Mouse (Mus musculus) frontal cortex, postnatal 36 days (tissue): Measurements from ENCODE around the gene Ppil6.

Experiments used
- DNase-seq, 2 experiments: peaks; one replicate each; pipeline ENCODE4 v3.0.0; 2022; ENCODE audit warnings: low spot score in 2 of 2

The Ppil6 gene

GRCm38 (mm10) chr10:41477278-41478181 lies 12.7 kb upstream of the Ppil6 start:
- peak; percentile 33 to 51 for DNase-seq

GRCm38 (mm10) chr10:41479961-41480360 lies 10.3 kb upstream of the Ppil6 start:
- DNase-seq: no peak

DNA sequence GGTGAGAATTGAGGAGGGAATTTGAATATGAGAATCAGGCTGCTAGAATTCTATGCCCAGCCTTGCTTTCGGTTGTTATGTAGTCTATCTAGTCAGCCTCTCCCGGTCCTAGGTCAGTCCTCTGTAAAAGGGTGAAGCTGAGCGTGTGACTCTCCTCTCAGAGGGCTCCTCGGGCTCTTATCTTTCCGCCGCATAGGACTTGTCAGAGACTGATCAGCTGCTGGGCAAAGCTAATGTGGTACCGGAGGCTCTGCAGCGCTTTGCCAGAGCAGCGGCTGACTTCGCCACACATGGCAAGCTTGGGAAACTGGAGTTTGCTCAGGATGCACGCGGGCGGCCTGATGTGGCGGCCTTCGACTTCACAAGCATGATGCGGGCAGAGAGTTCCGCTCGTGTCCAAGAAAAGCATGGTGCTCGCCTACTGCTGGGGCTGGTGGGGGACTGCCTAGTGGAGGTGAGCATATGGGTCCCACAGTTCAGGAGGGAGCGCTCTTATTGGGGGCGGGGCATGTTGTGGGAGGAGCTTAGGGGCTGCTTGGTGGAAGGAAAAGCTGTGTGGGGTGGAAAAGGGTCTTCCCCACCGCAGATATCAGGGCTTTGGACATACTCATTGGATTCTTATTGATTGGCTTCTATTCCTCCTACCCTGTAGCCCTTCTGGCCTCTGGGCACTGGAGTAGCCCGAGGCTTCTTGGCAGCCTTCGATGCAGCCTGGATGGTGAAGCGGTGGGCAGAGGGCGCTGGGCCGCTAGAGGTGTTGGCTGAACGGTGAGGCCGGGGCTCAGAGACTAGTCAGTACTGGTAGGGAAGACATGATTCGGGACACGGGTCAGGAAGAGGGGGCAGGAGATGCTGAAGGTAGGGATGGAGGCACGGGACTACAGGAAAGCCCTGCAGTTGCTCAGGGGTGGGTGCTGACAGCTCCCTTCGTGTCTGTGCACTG lies 9.0 kb upstream of the Ppil6 start:
- DNase-seq: no peak

DNA sequence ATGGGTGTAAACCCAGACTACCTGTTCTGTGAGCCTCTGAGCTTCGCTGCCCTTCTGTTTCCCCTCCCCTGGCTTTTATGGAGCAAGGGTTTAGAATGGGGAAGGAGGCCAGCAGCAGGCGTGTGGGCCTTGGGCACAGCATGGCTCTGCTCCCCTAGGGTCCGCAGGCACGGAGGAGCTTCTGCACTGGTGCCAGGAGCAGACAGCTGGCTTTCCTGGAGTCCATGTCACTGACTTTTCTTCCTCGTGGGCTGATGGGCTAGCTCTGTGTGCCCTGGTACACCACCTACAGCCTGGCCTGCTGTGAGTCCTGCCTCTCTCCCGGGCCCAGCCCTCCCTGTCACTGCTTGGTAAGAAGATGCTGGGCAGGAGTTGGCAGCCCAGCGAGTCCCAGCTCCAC lies 7.8 kb upstream of the Ppil6 start:
- no peak for DNase-seq

DNA sequence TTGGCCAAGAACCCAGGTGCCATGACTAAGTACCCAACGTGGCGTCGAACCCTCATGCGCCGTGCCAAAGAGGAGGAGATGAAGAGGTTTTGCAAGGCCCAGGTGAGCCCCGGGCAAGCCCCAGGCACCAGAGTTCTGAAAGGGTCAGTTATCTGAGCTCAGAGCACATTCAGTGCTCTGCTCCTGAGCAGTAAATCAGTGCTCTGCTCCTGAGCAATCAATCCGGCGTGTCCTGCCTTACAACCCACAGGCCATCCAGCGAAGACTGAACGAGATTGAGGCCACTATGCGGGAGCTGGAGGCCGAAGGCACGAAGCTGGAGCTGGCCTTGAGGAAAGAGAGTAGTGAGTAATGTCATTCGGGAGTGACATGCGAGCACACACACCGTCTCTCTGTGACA lies 4.5 kb upstream of the Ppil6 start:
- no peak for DNase-seq

GRCm38 (mm10) chr10:41486506-41487170 lies 3.6 kb upstream of the Ppil6 start:
- DNase-seq: no peak

- DNase-seq: no peak
Observed at GRCm38 (mm10) chr10:41488877-41489276, 1.4 kb upstream of the Ppil6 start.

DNA sequence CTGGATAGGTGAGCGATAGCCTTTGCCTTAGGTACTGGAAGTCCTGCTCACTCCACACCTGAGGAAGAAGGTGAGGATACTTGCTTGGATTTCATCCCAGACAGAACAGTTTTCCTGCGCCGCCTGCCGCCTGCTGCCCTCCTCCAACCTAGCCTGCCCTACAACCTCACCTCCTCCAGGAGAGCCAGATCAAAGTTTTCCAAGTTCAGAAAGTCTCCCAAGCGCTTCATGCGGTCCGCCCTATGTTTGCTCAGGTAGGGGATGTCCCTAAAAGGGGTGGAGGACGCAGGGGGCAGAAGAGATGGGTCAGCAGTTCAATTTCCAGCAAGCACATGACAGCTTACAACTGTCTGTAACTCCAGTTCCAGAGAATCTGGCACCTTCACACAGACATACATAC lies 945 bp upstream of the Ppil6 start:
- DNase-seq: no peak

- no peak for DNase-seq
Observed at GRCm38 (mm10) chr10:41490518-41490873, 257 bp downstream of the Ppil6 start.

GRCm38 (mm10) chr10:41491111-41491510 lies 872 bp downstream of the Ppil6 start:
- DNase-seq: no peak

DNA sequence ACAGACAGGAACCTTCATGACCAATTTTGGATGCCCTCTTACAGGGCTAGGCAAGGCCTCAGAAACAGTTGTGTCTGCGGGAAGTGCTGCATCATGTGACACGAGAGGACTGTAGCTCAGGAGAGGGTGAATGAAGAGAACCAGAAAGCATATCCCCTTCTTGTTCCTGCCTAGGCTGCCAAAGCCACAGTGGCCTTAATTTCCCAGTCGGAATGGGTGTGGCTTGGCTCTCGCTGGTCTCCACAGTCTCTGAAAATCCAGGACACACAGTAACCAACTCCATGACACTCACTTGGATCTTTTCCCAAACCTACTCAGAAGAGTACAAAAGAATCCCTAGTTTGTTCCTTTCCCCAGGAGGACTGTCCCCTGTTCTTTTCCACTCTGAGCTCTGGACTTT lies 10.7 kb downstream of the Ppil6 start:
- peak in 1 of 2 experiments; percentile 40 for DNase-seq

DNA sequence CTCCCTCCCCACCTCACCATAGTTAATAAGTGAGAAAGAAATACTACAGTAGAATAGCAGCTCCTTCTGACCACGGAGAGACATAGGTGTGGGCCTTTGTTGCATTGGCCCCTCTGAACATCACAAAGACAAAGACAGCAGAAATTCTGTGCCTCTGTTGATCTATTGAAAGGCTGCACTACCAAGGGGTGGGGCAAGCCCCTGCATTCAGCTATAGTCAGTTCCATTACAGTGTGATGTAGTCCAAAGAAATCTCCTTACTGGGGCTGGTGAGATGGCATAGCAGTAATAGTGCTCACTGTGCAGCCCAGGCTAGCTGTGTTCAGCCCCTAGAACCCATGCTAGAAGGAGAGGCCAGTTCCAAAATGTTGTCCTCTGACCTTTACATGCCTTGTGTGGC lies 14.8 kb downstream of the Ppil6 start:
- no peak for DNase-seq

GRCm38 (mm10) chr10:41505446-41505845 lies 15.2 kb downstream of the Ppil6 start:
- peak in 1 of 2 experiments; percentile 74 for DNase-seq

- DNase-seq: no peak
Observed at GRCm38 (mm10) chr10:41509160-41509559, 18.9 kb downstream of the Ppil6 start.

DNA sequence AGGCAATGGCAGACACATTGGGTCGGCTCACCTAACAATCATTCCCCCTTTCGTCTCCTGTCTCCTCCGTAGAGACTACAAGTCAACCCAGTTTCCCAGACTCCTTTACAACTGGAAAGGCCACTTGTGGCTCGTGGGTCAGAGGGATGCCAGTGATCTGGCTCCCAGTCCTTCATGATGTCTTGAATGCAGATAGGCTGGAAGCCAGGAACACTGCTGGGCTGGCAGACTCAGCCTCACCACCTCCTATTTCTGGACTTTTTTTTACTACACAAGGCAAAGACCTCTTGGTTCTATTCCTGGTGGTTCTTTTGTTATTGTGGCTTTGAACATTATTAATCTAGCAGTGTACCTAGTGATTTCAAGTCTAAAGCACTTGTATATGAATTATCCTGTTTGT lies 24.1 kb downstream of the Ppil6 start:
- DNase-seq: no peak

DNA sequence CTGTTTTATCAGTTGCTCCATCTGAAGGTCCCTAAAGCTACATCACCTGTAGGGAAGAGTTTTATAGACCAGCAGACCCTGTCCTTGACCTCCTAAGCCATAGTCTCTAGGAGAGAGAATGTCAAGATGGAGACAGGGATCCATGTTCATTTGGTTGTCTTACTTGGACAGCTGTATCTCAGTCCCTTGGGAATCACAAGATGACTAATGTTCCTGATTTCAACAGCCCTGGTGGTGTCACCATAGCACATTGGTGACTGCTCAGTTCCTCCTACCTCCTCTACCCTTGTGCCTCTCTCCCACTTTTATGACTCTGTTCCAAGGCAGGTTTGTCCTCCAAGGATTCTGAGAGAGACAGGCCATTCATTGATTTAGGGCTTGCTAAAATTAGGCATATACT lies 24.7 kb downstream of the Ppil6 start:
- DNase-seq: no peak

DNA sequence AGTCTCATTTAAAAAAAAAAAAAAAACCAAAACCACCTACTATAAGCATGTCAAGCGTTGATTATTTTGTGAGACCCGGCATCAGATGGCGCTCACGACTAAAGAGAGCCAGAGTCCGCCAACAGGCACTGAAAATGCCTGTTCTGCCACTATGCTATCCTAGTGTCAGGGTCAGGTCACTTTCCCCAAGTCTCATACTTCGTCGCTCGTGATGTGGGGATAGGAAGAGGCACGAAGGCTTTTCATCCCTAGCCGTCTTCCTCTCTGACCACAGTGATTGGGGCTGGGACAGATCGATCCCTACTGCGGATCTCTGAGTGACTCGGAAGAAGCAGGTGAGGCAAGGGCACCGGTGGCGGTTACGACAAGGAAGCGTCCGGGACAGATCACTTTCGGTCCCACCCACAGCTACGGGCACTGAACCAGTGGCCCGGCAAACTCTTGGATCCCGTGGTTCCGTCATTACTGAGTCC lies 28.3 kb downstream of the Ppil6 start:
- DNase-seq: peak in 1 of 2 experiments; percentile 69

DNA sequence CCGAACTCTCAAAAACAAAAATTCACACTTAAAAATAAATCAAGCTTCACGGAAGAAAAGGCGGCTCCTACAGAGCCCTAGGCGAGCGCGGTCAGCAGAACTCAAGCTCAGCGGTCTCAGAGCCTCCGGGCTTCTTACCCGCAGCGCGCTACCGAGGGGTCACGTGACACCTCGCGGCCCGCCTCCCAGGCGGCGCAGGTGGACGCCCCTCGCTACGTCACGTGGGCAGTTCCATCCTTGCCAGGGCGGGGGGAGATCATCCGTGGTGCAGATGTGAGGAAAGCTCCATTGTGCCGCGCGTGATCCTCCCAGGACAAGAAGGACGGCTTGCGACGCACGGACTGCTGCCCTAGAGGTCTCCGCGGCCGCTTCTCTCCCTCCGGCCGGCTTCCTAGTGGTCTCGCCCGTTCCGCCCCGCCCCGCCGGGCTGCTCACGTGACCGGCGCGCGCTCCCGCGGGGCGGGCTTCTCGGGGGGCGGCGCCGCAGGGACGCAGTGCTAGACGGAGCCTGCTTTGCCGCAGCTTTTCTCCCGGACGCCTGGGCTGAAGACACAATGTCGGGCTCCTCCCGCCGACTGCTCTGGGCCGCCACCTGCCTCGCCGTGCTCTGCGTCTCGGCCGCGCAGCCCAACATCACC lies 28.9 kb downstream of the Ppil6 start, which contains the start of gene Cd164:
Cd164 (plus strand) TSS at position 434 of the 638 bp plus-strand sequence.
- peak; percentile 89 to 93 for DNase-seq

GRCm38 (mm10) chr10:41519640-41520409 lies 29.6 kb downstream of the Ppil6 start:
- DNase-seq: peak; percentile 30 to 41

GRCm38 (mm10) chr10:41520410-41520673 lies 30.1 kb downstream of the Ppil6 start:
- no peak for DNase-seq

DNA sequence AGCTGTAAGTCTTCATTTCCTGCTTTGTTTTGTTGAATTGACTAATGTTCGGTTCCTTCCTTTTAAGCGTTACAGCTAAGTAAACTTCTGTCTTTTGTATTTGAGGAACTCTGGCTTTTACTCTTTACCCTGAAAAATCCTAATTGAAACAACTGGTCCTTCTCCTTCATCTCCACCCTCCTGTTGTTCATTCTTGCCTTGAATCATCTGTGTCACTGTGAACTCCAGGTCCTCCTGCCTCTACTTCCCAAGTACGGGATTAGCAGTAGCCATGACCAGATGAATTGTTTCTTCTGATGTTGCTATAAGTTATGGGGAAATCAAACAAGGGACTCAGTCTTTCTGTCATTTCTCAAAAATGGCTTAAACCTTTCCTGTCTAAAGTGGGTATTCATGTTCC lies 33.1 kb downstream of the Ppil6 start:
- no peak for DNase-seq
